Mouse (Mus musculus): ENCODE measurements around the gene Tcta. TPM values are rescaled to one million over a fixed set of nuclear protein-coding genes. Genes with fewer than 3 reads are reported as not detected.
"Not testable (repeated sequence)": the region's sequence is repeated elsewhere in the genome, so short reads cannot be mapped to it uniquely, and the experiment has no call there.

The Tcta gene
- polyA plus RNA-seq, 1 experiment from 2014 or later, result 47.5 TPM

DNA sequence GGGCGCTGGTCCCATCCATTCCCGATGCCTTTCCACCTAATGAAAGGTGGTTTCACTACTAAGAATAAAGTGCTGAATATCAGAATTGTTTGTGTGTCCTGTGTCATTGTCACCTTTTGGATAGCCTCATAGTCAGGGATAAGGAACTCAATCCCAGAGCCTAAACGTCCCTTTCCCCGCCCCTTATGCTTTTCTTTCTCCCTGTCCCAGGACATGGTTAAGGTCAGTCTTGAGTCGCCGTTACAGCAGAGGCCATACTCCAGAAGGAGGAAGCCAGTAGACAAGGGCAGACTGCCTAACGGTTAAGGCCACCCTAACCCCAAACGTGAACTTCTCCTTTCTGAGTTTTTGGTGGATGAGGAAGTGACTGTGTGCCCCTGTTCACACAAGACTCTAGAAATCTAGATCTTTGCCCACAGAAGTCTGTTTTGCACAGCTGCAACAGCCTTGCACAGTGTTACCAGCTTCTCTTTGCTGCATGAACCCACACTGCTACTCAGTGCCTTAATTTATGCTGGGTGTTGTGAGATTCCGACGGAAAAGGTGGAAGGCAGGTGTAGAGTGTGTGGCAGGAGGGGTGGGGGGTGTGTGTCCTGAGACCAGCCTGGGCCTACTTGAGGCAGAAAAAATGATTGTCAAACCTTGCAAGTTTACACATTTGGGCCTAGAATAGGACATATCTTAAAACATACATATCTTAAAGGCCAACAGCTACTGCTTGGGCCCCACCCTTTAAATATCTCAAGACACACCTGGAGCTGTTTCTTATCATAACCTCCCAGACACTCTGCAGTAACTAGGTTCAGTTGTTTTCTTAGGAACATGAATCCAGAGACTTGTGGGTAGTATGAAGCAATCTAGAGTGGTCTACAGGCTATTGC lies 34.5 kb upstream of the Tcta start:
- WGBS, result 70% methylated on average over 10 of the region's 10 CpGs
- ATAC-seq (ENCODE audit: low FRiP score, low read depth), result no peak
- Histone ChIP-seq H3K27ac (no peak overlapping the region), H3K9ac (peak overlapping the region; percentile 90), H3K36me3 (peaks cover 3% of the 10 kb centered on the region), H3K27me3 (replicated peaks) (no peaks in the 10 kb centered on the region), H3K4me1 (peaks cover 17% of the 10 kb centered on the region), H3K4me3 (peak overlapping the region; percentile 82), H3K9me3 (no peaks in the 10 kb centered on the region), H3K4me2 (replicated peaks) (peak overlapping the region; percentile 64)

DNA sequence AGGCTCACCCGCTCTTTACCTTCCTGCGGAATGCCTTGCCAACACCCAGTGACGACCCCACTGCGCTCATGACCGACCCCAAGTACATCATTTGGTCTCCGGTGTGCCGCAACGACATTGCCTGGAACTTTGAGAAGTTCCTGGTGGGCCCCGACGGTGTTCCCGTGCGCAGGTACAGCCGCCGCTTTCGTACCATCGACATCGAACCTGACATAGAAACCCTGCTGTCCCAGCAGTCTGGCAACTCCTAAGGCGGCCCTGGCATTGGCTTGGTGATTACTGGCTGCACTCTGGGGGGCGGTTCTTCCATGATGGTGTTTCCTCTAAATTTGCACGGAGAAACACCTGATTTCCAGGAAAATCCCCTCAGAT lies 33.9 kb upstream of the Tcta start:
- peak overlapping the region; percentile 90 for H3K9ac ChIP-seq
- 14% methylated on average over 20 of the region's 20 CpGs for WGBS
- H3K4me1 ChIP-seq, result peaks cover 17% of the 10 kb centered on the region
- peaks cover 9% of the 10 kb centered on the region for H3K36me3 ChIP-seq
- H3K4me2 ChIP-seq (replicated peaks), result peak overlapping the region; percentile 64
- ATAC-seq (ENCODE audit: low FRiP score, low read depth), result no peak
- H3K27me3 ChIP-seq (replicated peaks), result no peaks in the 10 kb centered on the region
- peak overlapping the region; percentile 82 for H3K4me3 ChIP-seq
- no peaks in the 10 kb centered on the region for H3K9me3 ChIP-seq
- no peak overlapping the region for H3K27ac ChIP-seq

DNA sequence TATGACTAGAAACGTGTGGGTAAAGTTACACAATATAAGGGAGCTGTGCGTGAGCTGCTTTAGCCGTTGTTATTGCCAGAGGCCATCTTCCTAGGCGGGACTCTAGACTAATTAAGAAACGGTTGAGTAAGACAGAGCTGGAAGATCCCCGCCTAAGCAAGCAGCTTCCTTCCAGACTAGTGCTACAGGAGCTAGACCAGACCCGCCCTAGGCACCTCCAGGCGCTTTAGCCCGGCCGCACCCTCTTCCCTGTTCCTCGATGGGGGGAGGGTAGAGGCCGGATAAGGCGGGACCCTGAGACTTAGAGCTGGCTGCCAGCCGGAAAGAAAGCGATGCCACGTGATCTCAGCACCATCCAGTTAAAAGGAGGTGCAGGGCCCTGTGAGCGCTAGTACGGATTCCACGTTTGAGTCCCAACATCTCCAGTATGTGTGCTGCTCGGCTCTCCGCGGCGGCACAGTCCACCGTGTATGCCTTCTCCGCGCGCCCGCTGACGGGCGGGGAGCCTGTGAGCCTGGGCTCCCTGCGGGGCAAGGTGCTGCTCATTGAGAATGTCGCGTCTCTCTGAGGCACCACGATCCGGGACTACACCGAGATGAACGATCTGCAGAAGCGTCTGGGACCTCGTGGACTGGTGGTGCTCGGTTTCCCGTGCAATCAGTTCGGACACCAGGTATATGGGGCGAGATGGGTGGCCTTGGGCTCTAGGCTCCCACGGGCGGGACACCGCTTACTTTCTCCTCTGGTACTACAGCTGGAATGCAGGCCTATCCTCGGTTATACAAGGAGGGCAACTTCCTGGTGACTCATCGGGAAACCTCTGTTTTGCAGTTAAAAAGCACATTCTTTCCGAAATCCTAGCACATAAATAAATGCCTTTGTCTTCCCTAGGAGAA lies 33.2 kb upstream of the Tcta start, which contains the start of gene Gpx1:
Gpx1 (plus strand) TSS at position 18 of the 896 bp plus-strand sequence.
- H3K27ac ChIP-seq, result peak within 1 kb of the TSS; percentile 85
- under 1% methylated on average over 49 of the region's 49 CpGs for WGBS
- H3K9ac ChIP-seq, result peak within 1 kb of the TSS; percentile 90
- peak within 1 kb of the TSS; percentile 64 for H3K4me2 ChIP-seq (replicated peaks)
- H3K27me3 ChIP-seq (replicated peaks), result no peaks in the 10 kb centered on the region
- peaks cover 16% of the 10 kb centered on the region for H3K36me3 ChIP-seq
- peak within 1 kb of the TSS; percentile 82 for H3K4me3 ChIP-seq
- peak; percentile 98 for ATAC-seq (ENCODE audit: low FRiP score, low read depth)
- H3K4me1 ChIP-seq, result peaks cover 17% of the 10 kb centered on the region
- H3K9me3 ChIP-seq, result no peaks in the 10 kb centered on the region

DNA sequence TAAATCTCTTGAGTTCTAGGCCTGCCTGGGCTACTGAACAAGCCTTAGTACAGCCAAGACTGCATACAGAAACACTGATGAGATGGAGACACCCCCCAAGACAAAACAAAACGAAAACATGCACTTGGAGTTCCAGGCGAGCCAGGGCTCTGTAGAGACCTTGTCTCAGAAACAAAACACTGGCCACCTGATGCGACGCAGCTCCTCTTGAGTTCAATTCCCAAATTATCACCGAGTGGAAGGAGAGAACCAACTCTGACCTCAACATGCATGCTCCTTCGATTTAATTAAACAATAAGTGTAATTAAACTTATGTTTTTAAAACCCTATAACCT lies 32.6 kb upstream of the Tcta start:
- ATAC-seq (ENCODE audit: low FRiP score, low read depth), result 0 out of 2 replicates have a peak, but pooled peaks have one; percentile 3
- peaks cover 17% of the 10 kb centered on the region for H3K4me1 ChIP-seq
- peak overlapping the region; percentile 90 for H3K9ac ChIP-seq
- no peaks in the 10 kb centered on the region for H3K9me3 ChIP-seq
- H3K4me3 ChIP-seq, result peak overlapping the region; percentile 82; the same call in 1 of the 2 replicates
- peak overlapping the region; percentile 64 for H3K4me2 ChIP-seq (replicated peaks)
- H3K36me3 ChIP-seq, result peaks cover 23% of the 10 kb centered on the region
- no peaks in the 10 kb centered on the region for H3K27me3 ChIP-seq (replicated peaks)
- peak overlapping the region; percentile 85; the same call in 1 of the 2 replicates for H3K27ac ChIP-seq
- 33% methylated on average over 6 of the region's 6 CpGs for WGBS

DNA sequence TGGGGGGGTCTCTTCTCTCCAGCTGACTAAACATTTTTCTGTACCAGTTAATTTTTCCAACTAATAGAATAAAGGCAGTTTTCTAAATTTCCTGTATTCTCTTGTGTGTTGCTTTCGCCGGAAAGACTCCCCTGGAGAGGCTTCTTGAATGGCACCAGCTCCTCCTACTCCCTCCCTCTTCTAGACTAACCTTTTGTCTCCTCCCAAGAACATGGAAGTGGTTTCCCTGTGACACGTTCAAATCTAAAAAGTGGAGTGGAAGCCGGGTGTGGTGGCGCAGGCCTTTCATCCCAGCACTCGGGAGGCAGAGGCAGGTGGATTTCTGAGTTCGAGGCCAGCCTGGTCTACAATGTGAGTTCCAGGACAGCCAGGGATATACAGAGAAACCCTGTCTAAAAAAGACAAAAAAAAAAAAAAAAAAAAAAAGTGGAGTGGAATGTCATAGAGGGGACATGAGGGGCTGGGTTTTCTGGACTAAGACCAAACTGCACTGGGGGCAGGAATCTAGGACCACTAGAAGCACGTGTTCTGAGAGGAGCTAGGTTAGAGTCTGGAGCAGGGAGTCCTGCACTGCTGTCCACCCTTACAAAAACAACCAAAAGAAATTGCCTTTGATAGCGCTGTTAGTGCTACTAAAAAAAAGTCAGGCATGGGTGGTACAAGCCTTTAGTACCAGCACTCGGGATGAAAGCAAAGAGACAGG lies 32.0 kb upstream of the Tcta start:
- H3K9me3 ChIP-seq, result no peaks in the 10 kb centered on the region
- H3K4me2 ChIP-seq (replicated peaks), result peak overlapping the region; percentile 64
- H3K4me1 ChIP-seq, result peaks cover 17% of the 10 kb centered on the region
- H3K9ac ChIP-seq, result no peak overlapping the region
- ATAC-seq (ENCODE audit: low FRiP score, low read depth), result no peak
- WGBS, result 76% methylated on average over 10 of the region's 10 CpGs
- peaks cover 26% of the 10 kb centered on the region for H3K36me3 ChIP-seq
- no peaks in the 10 kb centered on the region for H3K27me3 ChIP-seq (replicated peaks)
- 0 out of 2 replicates have a peak overlapping the region, but pooled peaks have one; percentile 1 for H3K27ac ChIP-seq
- H3K4me3 ChIP-seq, result no peak overlapping the region

DNA sequence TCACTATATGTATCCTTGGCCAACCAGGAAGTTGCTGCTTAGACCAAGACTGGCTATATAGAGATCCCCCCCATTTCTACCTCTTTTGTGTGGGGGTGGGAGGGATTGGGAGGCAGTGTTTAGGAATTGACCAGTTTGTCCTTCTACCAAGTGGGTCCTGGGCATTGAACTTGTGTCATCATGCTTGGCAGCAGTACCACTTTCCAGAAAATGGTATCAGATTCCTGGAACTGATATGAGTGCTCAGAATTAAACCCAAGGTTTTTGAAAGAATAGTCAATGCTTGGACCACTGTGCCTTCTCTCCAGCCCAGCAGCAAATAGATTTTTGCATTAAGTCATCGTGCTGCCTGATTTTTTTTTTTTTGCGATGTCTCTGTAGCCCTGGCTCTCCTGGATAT lies 19.9 kb upstream of the Tcta start:
- 93% methylated on average over 2 of the region's 2 CpGs for WGBS
- Histone ChIP-seq H3K36me3 (peaks cover 31% of the 10 kb centered on the region), H3K4me2 (replicated peaks) (no peak overlapping the region), H3K9ac (no peak overlapping the region), H3K4me1 (no peaks in the 10 kb centered on the region), H3K9me3 (no peaks in the 10 kb centered on the region), H3K4me3 (no peak overlapping the region), H3K27ac (no peak overlapping the region), H3K27me3 (replicated peaks) (no peaks in the 10 kb centered on the region)
- ATAC-seq (ENCODE audit: low FRiP score, low read depth), result no peak

DNA sequence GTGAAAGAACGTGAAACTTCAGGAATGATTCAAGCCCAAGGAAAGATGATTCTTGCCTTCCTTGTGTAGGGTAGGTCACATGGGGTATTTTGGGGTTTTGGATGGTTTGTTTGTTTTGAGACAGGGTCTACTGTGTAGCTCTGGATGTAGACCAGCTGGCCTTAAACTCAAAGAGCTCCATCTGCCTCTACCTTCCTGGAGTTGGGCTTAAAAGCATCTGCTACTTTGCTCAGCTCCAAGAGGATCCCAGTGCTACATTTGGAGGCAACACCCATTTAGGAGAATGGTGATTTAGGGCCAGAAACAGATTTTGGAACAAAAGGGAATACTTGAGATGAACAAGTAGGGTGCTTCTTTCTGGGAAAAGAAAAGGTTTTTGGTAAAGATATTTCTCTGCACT lies 18.8 kb upstream of the Tcta start:
- no peak for ATAC-seq (ENCODE audit: low FRiP score, low read depth)
- no peaks in the 10 kb centered on the region for H3K4me1 ChIP-seq
- no peak overlapping the region for H3K4me2 ChIP-seq (replicated peaks)
- 91% methylated on average over 1 of the region's 1 CpGs for WGBS
- H3K36me3 ChIP-seq, result peaks cover 24% of the 10 kb centered on the region
- H3K9ac ChIP-seq, result no peak overlapping the region
- H3K4me3 ChIP-seq, result no peak overlapping the region
- H3K9me3 ChIP-seq, result no peaks in the 10 kb centered on the region
- no peaks in the 10 kb centered on the region for H3K27me3 ChIP-seq (replicated peaks)
- H3K27ac ChIP-seq, result no peak overlapping the region

DNA sequence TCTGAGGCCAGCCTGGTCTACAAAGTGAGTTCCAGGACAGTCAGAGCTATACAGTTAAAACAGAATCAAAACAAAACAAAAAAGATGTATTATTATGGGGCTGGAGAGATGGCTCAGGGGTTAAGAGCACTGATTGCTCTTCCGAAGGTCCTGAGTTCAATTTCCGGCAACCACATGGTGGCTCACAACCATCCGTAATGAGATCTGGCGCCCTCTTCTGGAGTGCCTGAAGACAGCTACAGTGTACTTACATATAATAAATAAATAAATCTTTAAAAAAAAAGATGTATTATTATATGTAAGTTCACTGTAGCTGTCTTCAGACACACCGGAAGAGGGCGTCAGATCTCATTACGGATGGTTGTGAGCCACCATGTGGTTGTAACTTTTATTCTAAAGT lies 16.1 kb upstream of the Tcta start:
- not testable (repeated sequence) for H3K27ac ChIP-seq; H3K4me1 ChIP-seq; ATAC-seq (ENCODE audit: low FRiP score, low read depth); H3K4me3 ChIP-seq; H3K9me3 ChIP-seq; H3K36me3 ChIP-seq; H3K9ac ChIP-seq; H3K27me3 ChIP-seq (replicated peaks); H3K4me2 ChIP-seq (replicated peaks)
- WGBS, result 92% methylated on average over 7 of the region's 7 CpGs

DNA sequence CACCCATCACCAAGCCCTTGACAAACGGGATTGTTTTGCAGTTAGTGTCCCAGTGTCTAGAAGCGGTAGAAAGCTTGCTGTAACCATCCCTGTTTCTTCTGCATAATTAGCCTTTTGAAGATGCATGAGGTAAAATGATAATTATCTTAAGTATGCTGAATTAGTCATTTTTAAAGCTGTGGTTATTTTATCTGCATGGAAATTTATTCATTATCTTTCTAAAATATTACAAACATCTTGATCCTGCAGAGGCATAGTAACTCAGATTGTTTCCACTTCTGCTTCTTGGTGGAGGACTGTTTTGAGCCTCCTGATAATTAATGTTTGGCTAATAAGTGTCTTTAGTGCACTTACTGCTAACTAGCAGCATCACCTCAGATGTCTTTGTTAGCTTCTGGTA lies 12.5 kb upstream of the Tcta start:
- no peak for ATAC-seq (ENCODE audit: low FRiP score, low read depth)
- Histone ChIP-seq H3K4me3 (no peak overlapping the region), H3K36me3 (peaks cover 7% of the 10 kb centered on the region; the same call in 1 of the 2 replicates), H3K27me3 (replicated peaks) (no peaks in the 10 kb centered on the region), H3K4me2 (replicated peaks) (no peak overlapping the region), H3K4me1 (no peaks in the 10 kb centered on the region), H3K27ac (no peak overlapping the region), H3K9me3 (no peaks in the 10 kb centered on the region), H3K9ac (no peak overlapping the region)
- WGBS, result 91% methylated on average over 2 of the region's 2 CpGs

DNA sequence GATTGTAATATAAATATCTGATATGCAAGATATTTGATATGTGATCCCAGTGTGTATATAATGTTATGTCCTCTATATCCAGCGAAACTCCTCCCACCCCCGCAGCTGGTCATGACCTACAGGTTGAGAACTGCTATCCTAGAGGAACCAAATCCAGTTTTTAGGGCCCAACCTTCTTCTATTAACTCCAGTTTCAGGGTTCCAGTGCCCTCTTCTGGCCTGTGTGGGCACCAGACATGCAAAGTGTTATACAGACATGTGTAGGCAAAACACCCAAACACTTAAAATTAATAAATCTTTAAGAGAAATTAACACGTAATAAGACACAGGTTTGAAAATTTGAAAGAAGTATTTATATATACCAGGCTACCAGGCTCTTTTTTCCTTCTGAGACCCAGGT lies 11.6 kb upstream of the Tcta start:
- Histone ChIP-seq H3K4me2 (replicated peaks) (no peak overlapping the region), H3K9ac (no peak overlapping the region), H3K36me3 (peaks cover 7% of the 10 kb centered on the region; the same call in 1 of the 2 replicates), H3K27ac (no peak overlapping the region), H3K9me3 (no peaks in the 10 kb centered on the region), H3K27me3 (replicated peaks) (no peaks in the 10 kb centered on the region), H3K4me3 (no peak overlapping the region), H3K4me1 (no peaks in the 10 kb centered on the region)
- WGBS, result 97% methylated on average over 3 of the region's 3 CpGs
- no peak for ATAC-seq (ENCODE audit: low FRiP score, low read depth)

DNA sequence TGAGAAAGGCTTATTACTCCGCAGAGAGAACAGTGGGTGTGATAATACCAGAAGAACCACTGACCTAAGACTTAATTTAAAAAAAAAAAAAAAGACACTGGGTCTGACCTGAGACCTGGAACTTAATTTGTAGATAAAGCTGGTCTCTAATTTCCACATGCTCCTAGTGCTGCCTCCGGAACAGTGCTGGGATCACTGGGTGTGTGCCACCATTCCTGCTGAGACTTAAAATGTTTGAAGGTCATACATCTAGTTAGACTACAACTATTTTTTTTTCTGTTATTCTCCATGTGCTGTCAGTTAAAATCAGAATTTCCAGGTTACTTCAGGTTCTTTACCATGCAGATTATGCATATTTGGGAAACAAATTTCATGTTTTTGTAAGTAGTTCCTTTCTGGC lies 2.2 kb upstream of the Tcta start:
- ATAC-seq (ENCODE audit: low FRiP score, low read depth), result no peak
- H3K4me3 ChIP-seq, result no peak overlapping the region
- H3K27ac ChIP-seq, result no peak overlapping the region
- H3K4me1 ChIP-seq, result peaks cover 24% of the 10 kb centered on the region
- H3K4me2 ChIP-seq (replicated peaks), result peak overlapping the region; percentile 69
- no peaks in the 10 kb centered on the region for H3K27me3 ChIP-seq (replicated peaks)
- peak overlapping the region; percentile 4; the same call in 1 of the 2 replicates for H3K9ac ChIP-seq
- peaks cover 11% of the 10 kb centered on the region for H3K36me3 ChIP-seq
- no peaks in the 10 kb centered on the region for H3K9me3 ChIP-seq
- WGBS, result 80% methylated on average over 2 of the region's 2 CpGs

Measured in neural tube, embryonic 12.5 days (tissue).